Mouse (Mus musculus) megakaryocyte, embryonic 14.5 days (primary cell): ENCODE measurements around the gene Rrp7a.

Experiments
- FLI1 ChIP-seq: IDR thresholded peaks from 2 replicates; pipeline ENCODE4 v1.6.1; 2012; ENCODE audit warnings: low read length, inconsistent platforms, mixed read lengths
- GATA1 ChIP-seq: IDR thresholded peaks from 3 replicates; pipeline ENCODE4 v1.6.1; 2012; ENCODE audit warnings: mixed read lengths, low read length, inconsistent platforms, borderline replicate concordance

GRCm38 (mm10) chr15:83129530-83130231 is 7.1 kb upstream of the Rrp7a start:
- TF ChIP-seq GATA1 (no peak), FLI1 (no peak)
